8 mouse cellular contexts compared by ENCODE assay signal in genomic region chr17:13657182-13657562, GRCm38 (mm10).
DNase-seq lines count a peak whose midpoint lies in the region; ATAC-seq lines count a peak whose summit lies in the region.

No protein-coding gene starts in this region.

- H3K36me3 ChIP-seq in heart, embryonic 11.5 days (ENCODE audit: control insufficient read depth, insufficient read depth, low read length), result no peaks in the 10 kb centered on the region
- H3K36me3 ChIP-seq in neural tube, embryonic 11.5 days (ENCODE audit: control insufficient read depth, insufficient read depth, low read length), result no peaks in the 10 kb centered on the region
- no peaks in the 10 kb centered on the region for H3K36me3 ChIP-seq in liver, embryonic 11.5 days (ENCODE audit: control insufficient read depth, insufficient read depth, low read length)
- H3K36me3 ChIP-seq in stomach, embryonic 16.5 days (ENCODE audit: control insufficient read depth, insufficient read depth, low read length), result no peaks in the 10 kb centered on the region

- H3K4me3 ChIP-seq in heart, embryonic 11.5 days (ENCODE audit: low read depth, low read length), result no peak overlapping the region; the same call in 1 of the 2 replicates
- H3K4me3 ChIP-seq in neural tube, embryonic 11.5 days (ENCODE audit: low read depth, low read length), result no peak overlapping the region
- H3K4me3 ChIP-seq in liver, embryonic 11.5 days (ENCODE audit: low read depth, low read length), result no peak overlapping the region
- no peak overlapping the region for H3K4me3 ChIP-seq in stomach, embryonic 16.5 days (replicated peaks; ENCODE audit: low read length)

- DNase-seq in heart, adult 11 months, result no peak
- no peak for DNase-seq in neural tube, embryonic 11.5 days (ENCODE audit: low spot score)
- DNase-seq in neural tube, embryonic 10.5 days (ENCODE audit: extremely low spot score, low spot score), result no peak
- DNase-seq in liver, embryonic 11.5 days (ENCODE audit: low spot score), result no peak
- no peak for DNase-seq in kidney, adult 8-10 months

- peaks cover 23% of the 10 kb centered on the region for H3K4me1 ChIP-seq in heart, embryonic 11.5 days (ENCODE audit: control insufficient read depth, insufficient read depth, low read length)
- peaks cover 15% of the 10 kb centered on the region for H3K4me1 ChIP-seq in neural tube, embryonic 11.5 days (ENCODE audit: control insufficient read depth, insufficient read depth, low read length)
- H3K4me1 ChIP-seq in liver, embryonic 11.5 days (replicated peaks; ENCODE audit: control insufficient read depth, insufficient read depth, low read length), result peaks cover 3% of the 10 kb centered on the region; the same call in 1 of the 2 replicates
- peaks cover 10% of the 10 kb centered on the region for H3K4me1 ChIP-seq in stomach, embryonic 16.5 days (ENCODE audit: control insufficient read depth, insufficient read depth, low read length)

- no peak for ATAC-seq in heart, embryonic 11.5 days (replicated peaks; ENCODE audit: insufficient number of reproducible peaks, low FRiP score, low TSS enrichment)
- ATAC-seq in neural tube, embryonic 11.5 days (ENCODE audit: insufficient read depth, low FRiP score, low TSS enrichment), result no peak
- ATAC-seq in liver, embryonic 11.5 days (replicated peaks; ENCODE audit: low FRiP score), result no peak
- no peak for ATAC-seq in stomach, embryonic 16.5 days (ENCODE audit: insufficient read depth, low FRiP score)
- no peak for ATAC-seq in activated CD4-positive, CD25-positive, alpha-beta regulatory T cell, adult 4 months

- H3K27ac ChIP-seq in heart, embryonic 11.5 days (ENCODE audit: low read depth, low read length), result peak overlapping the region; percentile 67; the same call in 1 of the 2 replicates
- peak overlapping the region; percentile 37; the same call in 1 of the 2 replicates for H3K27ac ChIP-seq in neural tube, embryonic 11.5 days (ENCODE audit: low read depth, low read length)
- 0 out of 2 replicates have a peak overlapping the region, but pooled peaks have one; percentile 11 for H3K27ac ChIP-seq in liver, embryonic 11.5 days (ENCODE audit: low read depth, low read length)
- peak overlapping the region; percentile 57 for H3K27ac ChIP-seq in stomach, embryonic 16.5 days (ENCODE audit: low read length)

- no peaks in the 10 kb centered on the region for H3K27me3 ChIP-seq in heart, embryonic 11.5 days (ENCODE audit: control insufficient read depth, insufficient read depth, low read length)
- H3K27me3 ChIP-seq in neural tube, embryonic 11.5 days (ENCODE audit: control insufficient read depth, insufficient read depth, low read length), result no peaks in the 10 kb centered on the region
- H3K27me3 ChIP-seq in liver, embryonic 11.5 days (replicated peaks; ENCODE audit: control insufficient read depth, insufficient read depth, low read length), result no peaks in the 10 kb centered on the region
- H3K27me3 ChIP-seq in stomach, embryonic 16.5 days (ENCODE audit: control insufficient read depth, insufficient read depth, low read length), result no peaks in the 10 kb centered on the region

- no peak overlapping the region for H3K9ac ChIP-seq in heart, embryonic 11.5 days (ENCODE audit: low read depth, low read length)
- peak overlapping the region; percentile 26; the same call in 1 of the 2 replicates for H3K9ac ChIP-seq in neural tube, embryonic 11.5 days (ENCODE audit: low read length)
- no peak overlapping the region for H3K9ac ChIP-seq in liver, embryonic 11.5 days (ENCODE audit: low read depth, low read length)
- no peak overlapping the region for H3K9ac ChIP-seq in stomach, embryonic 16.5 days (ENCODE audit: low read length)

- peak overlapping the region; percentile 56 for H3K4me2 ChIP-seq in heart, embryonic 11.5 days
- no peak overlapping the region; the same call in 1 of the 2 replicates for H3K4me2 ChIP-seq in neural tube, embryonic 11.5 days (ENCODE audit: low read depth)
- H3K4me2 ChIP-seq in liver, embryonic 11.5 days, result peak overlapping the region; percentile 39
- H3K4me2 ChIP-seq in stomach, embryonic 16.5 days (ENCODE audit: low read depth, low read length), result no peak overlapping the region

- no peaks in the 10 kb centered on the region for H3K9me3 ChIP-seq in heart, embryonic 11.5 days (replicated peaks; ENCODE audit: control insufficient read depth, low read length)
- H3K9me3 ChIP-seq in neural tube, embryonic 11.5 days (ENCODE audit: control insufficient read depth, low read length), result no peaks in the 10 kb centered on the region
- H3K9me3 ChIP-seq in liver, embryonic 11.5 days (ENCODE audit: control insufficient read depth, low read length), result no peaks in the 10 kb centered on the region
- H3K9me3 ChIP-seq in stomach, embryonic 16.5 days (replicated peaks; ENCODE audit: control insufficient read depth, low read length), result no peaks in the 10 kb centered on the region

- WGBS in heart, embryonic 11.5 days (ENCODE audit: insufficient replicate concordance), result 28% methylated on average over 10 of the region's 10 CpGs
- 25% methylated on average over 10 of the region's 10 CpGs for WGBS in neural tube, embryonic 11.5 days
- 41% methylated on average over 10 of the region's 10 CpGs for WGBS in liver, embryonic 11.5 days
- WGBS in stomach, embryonic 16.5 days, result 27% methylated on average over 10 of the region's 10 CpGs

Comparison
In these comparisons a context has a peak if more than half of its experiments do, and no peak if none do; other contexts are left out.
1. H3K27ac ChIP-seq: peak in every context shown above with its lines; median percentile 67 in heart, embryonic 11.5 days; 57 in stomach, embryonic 16.5 days; 37 in neural tube, embryonic 11.5 days; 11 in liver, embryonic 11.5 days.
2. H3K4me2 ChIP-seq: peak in heart, embryonic 11.5 days (single experiment) and liver, embryonic 11.5 days (single experiment); none in neural tube, embryonic 11.5 days (single experiment) and stomach, embryonic 16.5 days (single experiment).